Mouse (Mus musculus) macrophage (primary cell): Measurements from ENCODE around the gene Trappc12. TPM values are rescaled to one million over a fixed set of nuclear protein-coding genes. Genes with fewer than 3 reads are reported as not detected.

ENCODE experiments used
- polyA plus RNA-seq: library from polyadenylated mRNA; stranded (reverse); fragments of 250-400 nt; gene quantifications from 3 replicates; pipeline ENCODE4 v1.2.4, GENCODE M21; 2018; ENCODE audit warnings: inconsistent platforms

The Trappc12 gene
- polyA plus RNA-seq, 1 experiment from 2014 or later: 18.0 TPM

Other genes starting within 250 kb of the Trappc12 start
- not detected in 3 replicates for gene Dcdc2c, start 198.1 kb downstream of the Trappc12 start, polyA plus RNA-seq
- gene Allc, start 167.9 kb downstream of the Trappc12 start, polyA plus RNA-seq: not detected in 3 replicates
- not detected in 3 replicates for gene Colec11, start 127.1 kb downstream of the Trappc12 start, polyA plus RNA-seq
- 564 to 875 TPM (median 829 TPM) in 3 replicates for gene Rps7, start 114.5 kb downstream of the Trappc12 start, polyA plus RNA-seq
- 16.6 to 20.1 TPM (median 16.7 TPM) in 3 replicates for gene Rnaseh1, start 100.9 kb downstream of the Trappc12 start, polyA plus RNA-seq
- 40.2 to 88.4 TPM (median 71.6 TPM) in 3 replicates for gene Adi1, start 75.2 kb downstream of the Trappc12 start, polyA plus RNA-seq
- gene Eipr1, start 1.3 kb upstream of the Trappc12 start, polyA plus RNA-seq: 8.4 to 17.5 TPM (median 16.8 TPM) in 3 replicates